Mouse (Mus musculus): ENCODE data around the gene Sft2d1.
A peak's percentile ranks its signal among the peaks of the same experiment; 100 is the strongest.

The Sft2d1 gene

DNA sequence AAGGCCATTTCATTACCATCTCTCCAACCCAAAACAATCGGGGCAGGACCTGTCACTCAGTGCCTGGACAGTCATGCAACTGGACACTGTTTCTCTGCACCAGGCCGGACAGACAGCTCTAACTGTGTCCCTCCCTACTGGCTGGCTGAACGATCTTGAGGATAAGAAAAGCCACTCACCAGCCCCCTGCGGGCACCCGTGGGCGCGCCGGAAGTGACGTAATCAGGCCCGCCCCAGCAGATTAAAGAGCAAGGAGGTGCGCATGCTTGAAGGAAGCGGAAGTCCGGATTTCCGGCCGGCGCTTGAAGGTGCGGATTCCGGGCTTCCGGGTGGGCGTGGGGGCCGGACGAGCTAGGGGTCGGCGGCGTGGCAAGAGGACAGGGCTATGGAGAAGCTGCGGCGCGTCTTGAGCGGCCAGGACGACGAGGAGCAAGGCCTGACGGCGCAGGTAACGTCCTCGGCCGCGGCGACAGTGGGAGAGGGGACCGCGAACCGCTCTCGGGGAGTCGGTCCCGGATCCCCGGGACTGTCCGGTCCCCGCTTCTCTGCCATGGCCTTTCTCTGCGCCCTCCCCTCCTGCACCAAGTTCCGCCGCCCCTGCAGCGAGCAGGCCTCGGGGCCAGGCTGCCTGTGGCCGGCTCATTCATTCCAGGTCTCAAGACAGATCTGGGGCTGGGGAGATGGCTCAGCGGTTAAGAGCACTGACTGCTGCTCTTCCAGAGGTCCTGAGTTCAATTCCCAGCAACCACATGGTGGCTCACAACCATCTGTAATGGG, at the start of gene Sft2d1:
Sft2d1 (plus strand) TSS at position 265 of the 777 bp plus-strand sequence.
- DNase-seq: peak; percentile 98

- DNase-seq: peak; percentile 32
Measured at GRCm38 (mm10) chr17:8264638-8265037, 46.3 kb upstream of the Sft2d1 start.

DNA sequence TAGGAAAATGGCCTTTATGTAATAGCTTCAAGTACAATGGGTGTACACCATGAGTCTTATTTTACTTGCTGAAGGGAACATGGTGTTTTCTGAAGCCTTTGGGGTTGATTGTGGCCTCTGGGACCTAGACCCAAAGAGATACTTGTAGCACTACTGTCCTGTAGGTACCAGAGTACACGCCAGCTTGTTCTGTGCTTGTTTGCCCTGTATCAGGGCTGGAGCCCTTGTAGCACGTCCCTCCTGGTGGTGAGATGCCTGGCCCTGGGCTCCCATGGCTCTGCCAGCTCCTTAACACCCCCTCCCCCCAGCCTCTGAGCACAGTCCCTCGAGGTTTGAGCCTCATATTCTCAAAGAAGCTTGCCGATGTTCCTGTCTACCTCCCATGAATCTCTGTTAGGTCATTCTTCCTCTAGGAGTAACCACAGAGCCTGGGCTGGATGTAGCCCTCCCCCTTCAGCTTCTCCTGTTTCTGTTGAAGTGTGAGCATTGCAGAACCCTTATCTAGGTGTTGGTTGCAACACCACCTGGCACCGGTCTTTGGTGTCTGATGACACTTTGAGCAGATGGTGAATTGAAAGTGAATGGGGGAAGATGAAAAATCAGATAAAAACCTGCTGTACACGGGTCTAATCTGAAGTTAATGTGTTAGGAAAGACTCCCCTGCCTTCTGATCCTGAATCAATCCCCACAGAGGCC, 38.7 kb upstream of the Sft2d1 start:
- no peak for DNase-seq

DNA sequence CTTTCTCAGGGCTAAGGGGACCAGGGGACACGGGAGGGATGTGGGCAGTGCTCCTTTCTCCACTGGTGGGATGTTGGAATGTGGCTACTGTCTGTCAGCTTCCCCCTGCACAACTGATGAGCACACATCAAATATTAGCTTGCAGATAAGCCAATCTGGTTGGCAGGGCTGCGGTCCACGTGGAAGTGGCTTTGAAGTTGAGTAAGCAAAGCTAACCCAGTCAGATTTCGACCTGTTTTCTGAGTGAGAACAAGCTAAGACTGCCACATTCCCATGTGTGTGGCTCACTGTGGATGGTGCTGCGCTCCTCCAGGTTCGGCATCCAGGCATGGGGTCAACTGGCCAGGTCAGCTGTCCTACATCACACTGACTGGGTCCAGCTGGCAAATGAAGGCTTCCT, 38.0 kb upstream of the Sft2d1 start:
- DNase-seq: no peak

DNA sequence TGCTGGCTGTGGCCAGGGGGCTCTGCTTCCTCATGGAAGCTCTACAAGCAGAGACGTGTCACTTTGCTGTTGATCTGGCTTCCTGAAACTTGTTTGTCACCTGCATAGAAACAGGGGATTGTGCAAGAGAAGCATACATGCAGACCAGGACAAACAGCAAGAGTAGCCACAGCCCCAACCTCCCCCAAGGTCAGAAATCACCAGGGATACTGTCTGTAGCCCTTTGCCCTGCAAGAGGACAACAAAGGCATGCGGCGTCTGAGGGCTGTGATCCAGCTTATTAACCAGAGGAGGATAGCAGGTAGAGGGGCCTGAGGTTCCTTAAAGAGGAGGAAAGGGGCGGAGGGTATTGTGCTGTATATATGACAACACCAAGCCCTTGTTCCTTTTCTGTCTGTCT, 34.8 kb upstream of the Sft2d1 start:
- no peak for DNase-seq

- DNase-seq: no peak
Measured at GRCm38 (mm10) chr17:8276680-8277079, 34.2 kb upstream of the Sft2d1 start.

GRCm38 (mm10) chr17:8277266-8277665, 33.6 kb upstream of the Sft2d1 start:
- no peak for DNase-seq

GRCm38 (mm10) chr17:8278356-8278755, 32.5 kb upstream of the Sft2d1 start:
- no peak for DNase-seq

- DNase-seq: peak; percentile 68
Measured at GRCm38 (mm10) chr17:8282821-8283525, 27.9 kb upstream of the Sft2d1 start, which contains the start of gene Mpc1. Gene Mpc1, plus strand, starts transcription at chr17:8282904.

DNA sequence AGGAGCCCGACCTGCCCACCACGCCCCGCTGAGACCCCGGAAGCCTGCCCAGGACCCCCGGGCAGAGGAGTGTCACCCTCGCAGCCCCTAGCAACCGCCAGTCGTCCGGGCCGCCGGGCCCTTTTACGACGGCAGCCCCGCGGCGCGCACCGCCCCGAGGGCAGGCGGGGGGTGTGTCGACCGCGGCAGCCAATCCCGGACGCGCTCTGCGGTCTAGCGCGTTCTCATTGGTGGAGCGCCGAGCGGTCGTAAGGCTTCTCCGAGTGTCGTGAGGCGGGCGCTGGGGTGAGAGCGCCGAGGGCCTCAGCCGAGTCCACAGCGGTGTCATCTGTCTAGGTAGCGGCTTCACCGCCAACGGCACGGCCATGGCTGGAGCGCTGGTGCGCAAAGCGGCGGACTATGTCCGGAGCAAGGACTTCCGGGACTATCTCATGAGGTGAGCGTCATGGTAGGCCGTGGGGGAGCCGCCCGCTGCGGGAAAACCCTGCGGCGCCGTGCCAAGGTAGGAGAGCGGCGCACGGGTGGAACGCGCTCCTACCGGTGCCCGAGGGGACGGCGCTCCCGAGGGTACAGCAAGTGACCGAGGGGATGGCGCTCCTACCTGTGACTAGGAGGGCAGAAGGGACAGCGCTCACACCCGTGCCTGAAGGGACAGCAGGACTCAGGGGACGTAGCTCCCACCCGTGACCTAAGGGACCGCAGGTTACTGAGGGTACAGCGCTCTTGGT, 27.2 kb upstream of the Sft2d1 start:
- DNase-seq: peak; percentile 95

- no peak for DNase-seq
Measured at GRCm38 (mm10) chr17:8284254-8284661, 26.6 kb upstream of the Sft2d1 start.

GRCm38 (mm10) chr17:8285056-8285455, 25.8 kb upstream of the Sft2d1 start:
- no peak for DNase-seq

DNA sequence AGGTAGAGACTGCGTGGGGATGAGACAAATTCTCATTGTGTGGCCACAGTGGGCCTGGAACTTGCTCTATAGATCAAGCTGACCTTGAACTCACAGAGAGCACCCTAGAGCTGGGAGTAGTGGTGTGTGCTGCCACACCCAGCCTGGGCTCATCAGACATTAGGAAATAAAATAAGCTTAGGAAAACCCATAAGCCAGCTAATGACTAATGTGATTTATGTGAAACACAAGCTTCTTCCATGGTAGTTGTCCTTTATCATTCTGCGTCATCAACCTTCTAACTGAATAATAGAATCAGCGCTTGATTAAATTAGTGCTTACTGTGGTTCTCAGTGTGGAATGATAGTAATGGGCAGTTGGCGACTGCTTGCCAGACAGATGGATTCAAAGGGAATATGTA, 23.9 kb upstream of the Sft2d1 start:
- DNase-seq: no peak

- no peak for DNase-seq
Measured at GRCm38 (mm10) chr17:8289993-8290679, 20.8 kb upstream of the Sft2d1 start.

DNA sequence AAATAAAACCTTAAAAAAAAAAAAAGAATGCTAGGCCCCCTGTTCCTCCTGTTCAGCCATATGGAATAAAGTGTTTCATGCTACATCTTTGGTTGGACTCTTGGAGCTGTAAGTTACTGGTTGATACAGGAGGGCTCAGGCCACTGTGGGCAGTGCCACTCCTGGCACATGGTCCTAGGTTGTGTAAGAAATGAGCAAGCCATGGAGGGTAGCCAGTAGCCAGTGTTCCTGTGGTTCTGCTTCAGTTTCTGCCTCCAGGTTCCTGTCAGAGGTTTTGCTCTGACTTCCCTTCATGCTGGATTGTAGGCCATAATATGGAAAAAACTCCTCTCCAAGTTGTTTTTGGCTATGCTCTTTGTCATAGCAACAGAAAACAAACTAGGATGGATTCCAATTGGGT, 20.2 kb upstream of the Sft2d1 start:
- no peak for DNase-seq

DNA sequence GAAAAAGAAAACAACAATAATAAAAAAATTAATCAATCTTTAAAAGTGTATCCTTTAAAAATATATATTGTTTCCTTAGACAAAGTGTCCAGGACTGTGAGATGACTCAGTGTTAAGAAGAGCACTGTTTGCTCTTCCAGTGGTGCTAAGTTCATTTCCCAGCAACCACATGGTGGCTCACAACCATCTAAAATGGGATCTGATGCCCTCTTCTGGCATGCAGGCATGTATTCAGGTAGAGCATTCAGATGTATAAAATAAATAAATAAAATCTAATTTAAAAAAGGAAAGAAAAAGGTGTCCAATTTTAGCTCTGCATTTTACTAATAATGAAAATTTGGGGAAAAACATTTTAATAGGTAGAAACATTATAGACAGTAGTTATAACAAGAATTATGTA, 15.1 kb upstream of the Sft2d1 start:
- no peak for DNase-seq

GRCm38 (mm10) chr17:8296313-8296844, 14.5 kb upstream of the Sft2d1 start:
- DNase-seq: no peak

GRCm38 (mm10) chr17:8297746-8298145, 13.2 kb upstream of the Sft2d1 start:
- no peak for DNase-seq

- no peak for DNase-seq
Measured at GRCm38 (mm10) chr17:8298281-8298680, 12.6 kb upstream of the Sft2d1 start.

GRCm38 (mm10) chr17:8299524-8299923, 11.4 kb upstream of the Sft2d1 start:
- no peak for DNase-seq

- no peak for DNase-seq
Measured at GRCm38 (mm10) chr17:8301515-8301914, 9.4 kb upstream of the Sft2d1 start.
